ENCODE assay signal across 8 mouse cellular contexts in the genomic region with DNA sequence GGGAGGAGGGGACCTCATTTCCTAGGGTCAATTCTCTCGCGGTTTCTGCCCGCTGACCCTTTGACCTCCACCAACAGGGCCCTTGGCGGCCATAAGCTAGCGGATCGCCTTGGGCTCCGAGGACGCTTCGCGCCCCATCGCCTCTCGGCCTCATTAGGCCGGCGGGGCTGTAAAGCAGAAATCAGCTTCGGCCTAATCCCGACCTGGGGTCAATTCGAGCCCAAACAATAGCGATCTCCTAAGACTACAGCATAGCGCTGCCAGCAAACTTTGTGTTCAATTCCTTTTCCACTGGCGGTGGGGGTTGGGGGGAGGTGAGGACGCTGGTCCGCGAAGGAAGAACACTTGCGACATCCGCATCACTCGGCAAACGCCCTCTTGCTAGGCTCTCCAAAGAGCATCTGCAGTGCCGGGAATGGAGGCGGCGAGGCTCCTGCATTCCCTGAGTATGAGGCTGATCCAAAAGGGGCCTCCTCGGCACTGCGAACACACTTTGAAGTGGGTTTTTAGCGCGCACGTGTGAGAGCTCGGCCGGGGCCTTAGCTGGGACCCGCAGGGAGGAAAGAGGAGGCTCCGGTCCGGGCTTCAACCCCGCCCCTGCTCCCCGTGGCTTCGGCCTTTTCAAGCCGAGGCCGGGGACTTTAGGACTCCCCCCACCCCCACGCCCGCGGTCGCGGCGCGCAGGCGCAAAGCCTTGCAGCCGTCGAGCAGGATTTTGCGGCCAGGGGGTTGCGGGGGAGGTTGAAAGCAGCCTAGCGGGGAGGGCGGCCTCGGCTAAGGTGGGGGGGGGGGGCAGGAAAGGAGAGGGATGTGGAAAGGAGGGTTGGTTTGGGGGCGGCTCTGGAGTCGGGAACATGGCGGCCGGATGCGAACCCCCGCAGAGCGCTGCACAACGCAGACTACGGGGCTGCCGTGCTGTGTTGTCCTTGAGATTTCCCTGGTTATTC. TPM values are rescaled to one million over a fixed set of nuclear protein-coding genes. Genes with fewer than 3 reads are reported as not detected.
DNase-seq lines count a peak whose midpoint lies in the region; ATAC-seq lines count a peak whose summit lies in the region.

No protein-coding gene starts in this region.

- peak; percentile 84 for DNase-seq in ES-CJ7 (ENCODE audit: low read depth, low spot score)
- DNase-seq in forebrain, embryonic 14.5 days (ENCODE audit: low spot score): peak; percentile 67
- peak; percentile 80 for DNase-seq in midbrain, embryonic 10.5 days (ENCODE audit: low spot score)
- no peak for DNase-seq in frontal cortex, postnatal 10 days (ENCODE audit: low spot score in 2 of 2)
- DNase-seq in urinary bladder, postnatal 14 days (ENCODE audit: low spot score): no peak
- DNase-seq in lung, postnatal 10 days: no peak
- DNase-seq in gastrocnemius, postnatal 25 days: no peak

- peak overlapping the region; percentile 53 for H3K9ac ChIP-seq in forebrain, embryonic 14.5 days (ENCODE audit: low read length)

- peak; percentile 74 for ATAC-seq in cerebellum, adult (ENCODE audit: insufficient number of reproducible peaks, low FRiP score, low TSS enrichment)
- peak; percentile 89 for ATAC-seq in forebrain, embryonic 14.5 days

- 33% methylated on average over 70 of the region's 70 CpGs for WGBS in forebrain, embryonic 14.5 days
- 20% methylated on average over 70 of the region's 70 CpGs for WGBS in midbrain, embryonic 10.5 days

- H3K27me3 ChIP-seq in forebrain, embryonic 14.5 days (replicated peaks; ENCODE audit: control insufficient read depth, insufficient read depth, low read length): no peaks in the 10 kb centered on the region
- H3K27me3 ChIP-seq in midbrain, embryonic 10.5 days (ENCODE audit: low read depth, poor library complexity, severe bottlenecking): peaks cover 31% of the 10 kb centered on the region

- H3K27ac ChIP-seq in forebrain, embryonic 14.5 days (ENCODE audit: low read depth, low read length): peak overlapping the region; percentile 75
- peak overlapping the region; percentile 88 for H3K27ac ChIP-seq in midbrain, embryonic 10.5 days (replicated peaks)

- no peaks in the 10 kb centered on the region for H3K4me1 ChIP-seq in forebrain, embryonic 14.5 days (ENCODE audit: control insufficient read depth, insufficient read depth, low read length)
- peaks cover 18% of the 10 kb centered on the region for H3K4me1 ChIP-seq in midbrain, embryonic 10.5 days

- peak overlapping the region; percentile 49 for H3K4me2 ChIP-seq in forebrain, embryonic 14.5 days (ENCODE audit: low read length)

- H3K9me3 ChIP-seq in forebrain, embryonic 14.5 days (replicated peaks; ENCODE audit: control insufficient read depth, low read length): no peaks in the 10 kb centered on the region
- H3K9me3 ChIP-seq in midbrain, embryonic 10.5 days (replicated peaks): no peaks in the 10 kb centered on the region; the same call in 1 of the 2 replicates

- peak overlapping the region; percentile 34 for H3K4me3 ChIP-seq in forebrain, embryonic 14.5 days (ENCODE audit: low read depth, low read length)
- peak overlapping the region; percentile 51 for H3K4me3 ChIP-seq in midbrain, embryonic 10.5 days

- no peaks in the 10 kb centered on the region for H3K36me3 ChIP-seq in forebrain, embryonic 14.5 days (ENCODE audit: control insufficient read depth, insufficient read depth, low read length)
- no peaks in the 10 kb centered on the region for H3K36me3 ChIP-seq in midbrain, embryonic 10.5 days

RNA-seq across cellular contexts. Expression of gene Zic3, which starts 15.8 kb away (rescaled TPM):
- 19.4 and 19.8 TPM in 2 replicates for polyA plus RNA-seq in forebrain, embryonic 14.5 days (2014; fragmentation: Nextera tagmentation; extraction: Ambion mirVana)
- 16.9 and 20.2 TPM in 2 replicates for polyA plus RNA-seq in midbrain, embryonic 10.5 days (2016; fragmentation: Nextera tagmentation; extraction: Ambion mirVana)
- total RNA-seq in gastrocnemius, postnatal 25 days (2021): not detected

Comparison
In these comparisons a context has a peak if more than half of its experiments do, and no peak if none do; other contexts are left out.
1. DNase-seq: peak in ES-CJ7 (single experiment), forebrain, embryonic 14.5 days (single experiment) and midbrain, embryonic 10.5 days (single experiment); none in frontal cortex, postnatal 10 days (0 of 2), urinary bladder, postnatal 14 days (single experiment), lung, postnatal 10 days (single experiment) and gastrocnemius, postnatal 25 days (single experiment).